Mouse (Mus musculus) c-Kit-negative CD71-positive TER-119-positive erythroid progenitor cells, embryonic 14.5 days (primary cell): Measurements from ENCODE around the gene 1700007K13Rik.
A peak's percentile ranks its signal among the peaks of the same experiment; 100 is the strongest.
"Not testable (repeated sequence)": the region's sequence is repeated elsewhere in the genome, so short reads cannot be mapped to it uniquely, and the experiment has no call there.

Source experiments
- DNase-seq: peaks from one replicate; pipeline ENCODE4 v3.0.0-alpha.2; 2013; ENCODE audit warnings: low read depth, low spot score

1700007K13Rik gene

GRCm38 (mm10) chr2:28465836-28466518, at the start of gene 1700007K13Rik:
TSS of gene 1700007K13Rik (minus strand) at chr2:28466332.
- no peak for DNase-seq

- DNase-seq, result peak; percentile 21
Measured at GRCm38 (mm10) chr2:28514489-28514888, 48.4 kb upstream of the 1700007K13Rik start.

- no peak for DNase-seq
Measured at GRCm38 (mm10) chr2:28513431-28514370, 47.6 kb upstream of the 1700007K13Rik start.

GRCm38 (mm10) chr2:28512798-28513401, 46.8 kb upstream of the 1700007K13Rik start, which contains the start of gene Ralgds:
TSS of gene Ralgds (plus strand) at chr2:28513125.
- DNase-seq, result no peak

- DNase-seq, result not testable (repeated sequence)
Measured at GRCm38 (mm10) chr2:28511600-28511999, 45.5 kb upstream of the 1700007K13Rik start.

GRCm38 (mm10) chr2:28506291-28506690, 40.2 kb upstream of the 1700007K13Rik start:
- DNase-seq, result no peak

- no peak for DNase-seq
Measured at GRCm38 (mm10) chr2:28505795-28506194, 39.7 kb upstream of the 1700007K13Rik start, which contains the start of gene Gm10134. TSS of gene Gm10134 (plus strand) at chr2:28506095.

GRCm38 (mm10) chr2:28504676-28505075, 38.5 kb upstream of the 1700007K13Rik start:
- DNase-seq, result no peak

GRCm38 (mm10) chr2:28502987-28503386, 36.9 kb upstream of the 1700007K13Rik start:
- DNase-seq, result no peak

- DNase-seq, result no peak
Measured at GRCm38 (mm10) chr2:28498431-28498830, 32.3 kb upstream of the 1700007K13Rik start.

GRCm38 (mm10) chr2:28497561-28497960, 31.4 kb upstream of the 1700007K13Rik start:
- no peak for DNase-seq

GRCm38 (mm10) chr2:28496671-28497070, 30.5 kb upstream of the 1700007K13Rik start, which contains the start of gene Gbgt1:
TSS of gene Gbgt1 (plus strand) at chr2:28496891.
- no peak for DNase-seq

- no peak for DNase-seq
Measured at GRCm38 (mm10) chr2:28495801-28496595, 29.9 kb upstream of the 1700007K13Rik start.

- DNase-seq, result no peak
Measured at GRCm38 (mm10) chr2:28495207-28495756, 29.1 kb upstream of the 1700007K13Rik start.

GRCm38 (mm10) chr2:28494521-28494920, 28.4 kb upstream of the 1700007K13Rik start:
- DNase-seq, result no peak

GRCm38 (mm10) chr2:28483861-28484260, 17.7 kb upstream of the 1700007K13Rik start:
- no peak for DNase-seq

- DNase-seq, result no peak
Measured at GRCm38 (mm10) chr2:28479208-28480204, 13.4 kb upstream of the 1700007K13Rik start.

- DNase-seq, result not testable (repeated sequence)
Measured at GRCm38 (mm10) chr2:28477993-28478392, 11.9 kb upstream of the 1700007K13Rik start.

GRCm38 (mm10) chr2:28472011-28472410, 5.9 kb upstream of the 1700007K13Rik start:
- not testable (repeated sequence) for DNase-seq
